Mouse (Mus musculus): ENCODE data around the gene Cacna2d3. TPM values are rescaled to one million over a fixed set of nuclear protein-coding genes. Genes with fewer than 3 reads are reported as not detected.

Gene Cacna2d3
- polyA plus RNA-seq (2015; fragmentation: Nextera tagmentation; extraction: Ambion mirVana) = not detected in 2 replicates

GRCm38 (mm10) chr14:29721488-29722385, at the start of gene Cacna2d3:
Gene Cacna2d3, minus strand, starts transcription at chr14:29721864.
- H3K36me3 ChIP-seq (replicated peaks; ENCODE audit: insufficient read depth, low read length) = no peaks in the 10 kb centered on the region
- no peak within 1 kb of the TSS for H3K9ac ChIP-seq (replicated peaks)
- peak within 1 kb of the TSS; percentile 68 for H3K4me2 ChIP-seq (ENCODE audit: low read depth, low read length)
- H3K9me3 ChIP-seq (ENCODE audit: low read length) = no peaks in the 10 kb centered on the region
- H3K4me1 ChIP-seq (ENCODE audit: insufficient read depth) = peaks cover 4% of the 10 kb centered on the region
- H3K27ac ChIP-seq (ENCODE audit: low read depth) = no peak within 1 kb of the TSS
- ATAC-seq (no peak), DNase-seq (peak; percentile 20)
- H3K27me3 ChIP-seq (ENCODE audit: insufficient read depth, low read length) = peaks cover 77% of the 10 kb centered on the region
- WGBS (ENCODE audit: insufficient replicate concordance) = 1% methylated on average over 37 of the region's 109 CpGs
- H3K4me3 ChIP-seq (ENCODE audit: low read depth, low read length) = peak within 1 kb of the TSS; percentile 40
- TF ChIP-seq EP300 (IDR thresholded peaks at IDR 0.05; ENCODE audit: low read depth) = no peak
- no peak for TF ChIP-seq CTCF (IDR thresholded peaks at IDR 0.05; ENCODE audit: low read depth)

- 79% methylated on average over 4 of the region's 4 CpGs for WGBS (ENCODE audit: insufficient replicate concordance)
These were observed 47.8 kb upstream of the Cacna2d3 start for GRCm38 (mm10) chr14:29769486-29769885.

GRCm38 (mm10) chr14:29752876-29753275, 31.2 kb upstream of the Cacna2d3 start:
- Histone ChIP-seq H3K4me1 (ENCODE audit: insufficient read depth) (no peaks in the 10 kb centered on the region), H3K36me3 (replicated peaks; ENCODE audit: insufficient read depth, low read length) (no peaks in the 10 kb centered on the region), H3K27ac (ENCODE audit: low read depth) (no peak overlapping the region), H3K4me3 (ENCODE audit: low read depth, low read length) (no peak overlapping the region), H3K27me3 (ENCODE audit: insufficient read depth, low read length) (no peaks in the 10 kb centered on the region), H3K9me3 (ENCODE audit: low read length) (no peaks in the 10 kb centered on the region), H3K4me2 (ENCODE audit: low read depth, low read length) (no peak overlapping the region), H3K9ac (replicated peaks) (no peak overlapping the region)
- ATAC-seq (no peak), DNase-seq (no peak)
- TF ChIP-seq EP300 (IDR thresholded peaks at IDR 0.05; ENCODE audit: low read depth) (no peak), CTCF (IDR thresholded peaks at IDR 0.05; ENCODE audit: low read depth) (no peak)
- WGBS (ENCODE audit: insufficient replicate concordance) = 75% methylated on average over 5 of the region's 5 CpGs

More at GRCm38 (mm10) chr14:29769486-29769885, 47.8 kb upstream of the Cacna2d3 start:
- ATAC-seq (no peak), DNase-seq (no peak)
- no peaks in the 10 kb centered on the region for H3K27me3 ChIP-seq (ENCODE audit: insufficient read depth, low read length)
- no peak overlapping the region for H3K9ac ChIP-seq (replicated peaks)
- no peak overlapping the region for H3K27ac ChIP-seq (ENCODE audit: low read depth)
- TF ChIP-seq EP300 (IDR thresholded peaks at IDR 0.05; ENCODE audit: low read depth) = no peak
- no peak for TF ChIP-seq CTCF (IDR thresholded peaks at IDR 0.05; ENCODE audit: low read depth)
- no peaks in the 10 kb centered on the region for H3K36me3 ChIP-seq (replicated peaks; ENCODE audit: insufficient read depth, low read length)
- H3K4me3 ChIP-seq (ENCODE audit: low read depth, low read length) = no peak overlapping the region
- H3K4me1 ChIP-seq (ENCODE audit: insufficient read depth) = no peaks in the 10 kb centered on the region
- H3K4me2 ChIP-seq (ENCODE audit: low read depth, low read length) = no peak overlapping the region
- no peaks in the 10 kb centered on the region for H3K9me3 ChIP-seq (ENCODE audit: low read length)

GRCm38 (mm10) chr14:29738751-29739150, 17.1 kb upstream of the Cacna2d3 start:
- Histone ChIP-seq H3K27ac (ENCODE audit: low read depth) (no peak overlapping the region), H3K9me3 (ENCODE audit: low read length) (no peaks in the 10 kb centered on the region), H3K27me3 (ENCODE audit: insufficient read depth, low read length) (no peaks in the 10 kb centered on the region), H3K4me2 (ENCODE audit: low read depth, low read length) (no peak overlapping the region), H3K36me3 (replicated peaks; ENCODE audit: insufficient read depth, low read length) (no peaks in the 10 kb centered on the region), H3K4me1 (ENCODE audit: insufficient read depth) (no peaks in the 10 kb centered on the region), H3K4me3 (ENCODE audit: low read depth, low read length) (no peak overlapping the region), H3K9ac (replicated peaks) (no peak overlapping the region)
- no peak for DNase-seq
- TF ChIP-seq CTCF (IDR thresholded peaks at IDR 0.05; ENCODE audit: low read depth) = no peak
- TF ChIP-seq EP300 (IDR thresholded peaks at IDR 0.05; ENCODE audit: low read depth) = no peak
- 64% methylated on average over 2 of the region's 2 CpGs for WGBS (ENCODE audit: insufficient replicate concordance)
- no peak for ATAC-seq

- no peak overlapping the region for H3K27ac ChIP-seq (ENCODE audit: low read depth)
- no peak overlapping the region for H3K4me3 ChIP-seq (ENCODE audit: low read depth, low read length)
- TF ChIP-seq EP300 (IDR thresholded peaks at IDR 0.05; ENCODE audit: low read depth) (no peak), CTCF (IDR thresholded peaks at IDR 0.05; ENCODE audit: low read depth) (no peak)
- H3K4me2 ChIP-seq (ENCODE audit: low read depth, low read length) = no peak overlapping the region
- H3K9me3 ChIP-seq (ENCODE audit: low read length) = no peaks in the 10 kb centered on the region
- H3K27me3 ChIP-seq (ENCODE audit: insufficient read depth, low read length) = peaks cover 6% of the 10 kb centered on the region; the same call in 1 of the 2 replicates
- 63% methylated on average over 4 of the region's 4 CpGs for WGBS (ENCODE audit: insufficient replicate concordance)
- H3K9ac ChIP-seq (replicated peaks) = no peak overlapping the region
- no peaks in the 10 kb centered on the region for H3K4me1 ChIP-seq (ENCODE audit: insufficient read depth)
- ATAC-seq (no peak), DNase-seq (no peak)
- H3K36me3 ChIP-seq (replicated peaks; ENCODE audit: insufficient read depth, low read length) = no peaks in the 10 kb centered on the region
These were observed 8.6 kb upstream of the Cacna2d3 start for GRCm38 (mm10) chr14:29730256-29730655.

- Histone ChIP-seq H3K4me1 (ENCODE audit: insufficient read depth) (no peaks in the 10 kb centered on the region), H3K9ac (replicated peaks) (no peak overlapping the region), H3K4me3 (ENCODE audit: low read depth, low read length) (no peak overlapping the region), H3K27me3 (ENCODE audit: insufficient read depth, low read length) (peaks cover 15% of the 10 kb centered on the region), H3K4me2 (ENCODE audit: low read depth, low read length) (no peak overlapping the region), H3K27ac (ENCODE audit: low read depth) (no peak overlapping the region), H3K36me3 (replicated peaks; ENCODE audit: insufficient read depth, low read length) (no peaks in the 10 kb centered on the region), H3K9me3 (ENCODE audit: low read length) (no peaks in the 10 kb centered on the region)
- WGBS (ENCODE audit: insufficient replicate concordance) = 66% methylated on average over 4 of the region's 4 CpGs
- DNase-seq = no peak
- TF ChIP-seq EP300 (IDR thresholded peaks at IDR 0.05; ENCODE audit: low read depth) (no peak), CTCF (IDR thresholded peaks at IDR 0.05; ENCODE audit: low read depth) (no peak)
- no peak for ATAC-seq
These were observed 7.3 kb upstream of the Cacna2d3 start for GRCm38 (mm10) chr14:29729009-29729408.

Data from liver, postnatal 0 days (tissue).